Mouse (Mus musculus) olfactory bulb, adult 2 months (tissue): ENCODE results near the gene Gm21885.

Experiments
- CTCF ChIP-seq: fragments of 200-500 bp; IDR thresholded peaks from 2 replicates; pipeline ENCODE4 v1.5.1; 2012; ENCODE audit warnings: low read depth, mild to moderate bottlenecking, low read length, moderate library complexity; ENCODE audit not compliant: insufficient read depth
- POLR2A ChIP-seq: fragments of 200-500 bp; IDR thresholded peaks from 2 replicates; pipeline ENCODE4 v1.6.1; 2012; ENCODE audit warnings: mild to moderate bottlenecking, low read depth, low read length, moderate library complexity; ENCODE audit not compliant: insufficient read depth

- TF ChIP-seq CTCF (no peak), POLR2A (no peak)
Measured at GRCm38 (mm10) chr11:94244385-94244784, 37.3 kb upstream of the Gm21885 start.
